Comparison of ENCODE assay signal across 8 mouse cellular contexts in genomic region chr7:29518054-29518420, GRCm38 (mm10). TPM values are rescaled to one million over a fixed set of nuclear protein-coding genes. Genes with fewer than 3 reads are reported as not detected.
DNase-seq lines count a peak whose midpoint lies in the region; ATAC-seq and TF ChIP-seq lines count a peak whose summit lies in the region.

No protein-coding gene starts in this region.

- ATAC-seq in frontal cortex, adult (ENCODE audit: low TSS enrichment): peak; percentile 25; the same call in 1 of the 2 replicates
- peak; percentile 22; the same call in 1 of the 2 replicates for ATAC-seq in liver, embryonic 11.5 days (replicated peaks; ENCODE audit: low FRiP score)

- H3K4me1 ChIP-seq in thymus, adult 2 months (replicated peaks; ENCODE audit: control insufficient read depth, insufficient read depth, low read length): no peaks in the 10 kb centered on the region; the same call in 1 of the 2 replicates
- peaks cover 25% of the 10 kb centered on the region for H3K4me1 ChIP-seq in liver, embryonic 11.5 days (replicated peaks; ENCODE audit: control insufficient read depth, insufficient read depth, low read length)

- TF ChIP-seq POLR2A in thymus, adult 2 months (IDR thresholded peaks at IDR 0.05; ENCODE audit: control insufficient read depth, extremely low read depth, insufficient read depth, low read length, poor library complexity): no peak

- under 1% methylated on average over 28 of the region's 28 CpGs for WGBS in thymus, adult 2 months
- under 1% methylated on average over 28 of the region's 28 CpGs for WGBS in liver, embryonic 11.5 days

- no peak for TF ChIP-seq CTCF in thymus, adult 2 months (IDR thresholded peaks at IDR 0.05; ENCODE audit: borderline replicate concordance, control insufficient read depth, extremely low read depth, insufficient read depth, low read length, poor library complexity)

- no peak for DNase-seq in frontal cortex, postnatal 10 days (ENCODE audit: low spot score in 2 of 2)
- DNase-seq in thymus, adult 2 months: no peak
- DNase-seq in thymus, postnatal 36 days: no peak
- DNase-seq in liver, embryonic 11.5 days (ENCODE audit: low spot score): no peak
- DNase-seq in urinary bladder, adult 18-20 months (ENCODE audit: low spot score in 2 of 2): no peak
- no peak for DNase-seq in adrenal gland, postnatal 10 days
- no peak for DNase-seq in left cerebral cortex, postnatal 25 days (ENCODE audit: low spot score in 2 of 2)

- H3K4me2 ChIP-seq in liver, embryonic 11.5 days: peak overlapping the region; percentile 97

- no peaks in the 10 kb centered on the region for H3K27me3 ChIP-seq in thymus, adult 2 months (ENCODE audit: control insufficient read depth, insufficient read depth, low read length)
- H3K27me3 ChIP-seq in liver, embryonic 11.5 days (replicated peaks; ENCODE audit: control insufficient read depth, insufficient read depth, low read length): no peaks in the 10 kb centered on the region

- intact Hi-C loops in left cerebral cortex, postnatal 25 days (cut with DNase I): loop anchor here (2.0 to 5.0 kb wide), 2 partner anchors 66 to 213 kb away; no protein-coding TSS in a partner anchor

- no peak overlapping the region for H3K27ac ChIP-seq in thymus, adult 2 months (ENCODE audit: control insufficient read depth, insufficient read depth, low read length)
- H3K27ac ChIP-seq in liver, embryonic 11.5 days (ENCODE audit: low read depth, low read length): no peak overlapping the region

- H3K4me3 ChIP-seq in thymus, adult 2 months (ENCODE audit: control insufficient read depth, insufficient read depth, low read length): peak overlapping the region; percentile 88
- H3K4me3 ChIP-seq in liver, embryonic 11.5 days (ENCODE audit: low read depth, low read length): peak overlapping the region; percentile 92

- H3K9ac ChIP-seq in liver, embryonic 11.5 days (ENCODE audit: low read depth, low read length): peak overlapping the region; percentile 85

- no peaks in the 10 kb centered on the region for H3K9me3 ChIP-seq in liver, embryonic 11.5 days (ENCODE audit: control insufficient read depth, low read length)

- no peaks in the 10 kb centered on the region for H3K36me3 ChIP-seq in thymus, adult 2 months (ENCODE audit: control insufficient read depth, insufficient read depth, low read length)
- H3K36me3 ChIP-seq in liver, embryonic 11.5 days (ENCODE audit: control insufficient read depth, insufficient read depth, low read length): no peaks in the 10 kb centered on the region

RNA-seq across cellular contexts. Expression of gene Sipa1l3, which starts 0.4 kb away (rescaled TPM):
- polyA plus RNA-seq in thymus, adult 2 months (2012; rRNA removed): 93.0 and 111 TPM in 2 replicates
- polyA plus RNA-seq in liver, embryonic 11.5 days (2014; fragmentation: Nextera tagmentation; extraction: Ambion mirVana): 9.0 and 10.1 TPM in 2 replicates
- 10 to 100 TPM; 26.9 to 47.2 TPM for total RNA-seq in adrenal gland, postnatal 10 days (2021)
- total RNA-seq in left cerebral cortex, postnatal 25 days (2021): 10 to 100 TPM; 55.0 to 60.7 TPM
